Mouse (Mus musculus): ENCODE results near the gene Dnase1l3. TPM values are rescaled to one million over a fixed set of nuclear protein-coding genes. Genes with fewer than 3 reads are reported as not detected.
"Not testable (repeated sequence)": the region's sequence is repeated elsewhere in the genome, so short reads cannot be mapped to it uniquely, and the experiment has no call there.

Dnase1l3 gene
- total RNA-seq, 2 experiments from 2014 or later = not detected

DNA sequence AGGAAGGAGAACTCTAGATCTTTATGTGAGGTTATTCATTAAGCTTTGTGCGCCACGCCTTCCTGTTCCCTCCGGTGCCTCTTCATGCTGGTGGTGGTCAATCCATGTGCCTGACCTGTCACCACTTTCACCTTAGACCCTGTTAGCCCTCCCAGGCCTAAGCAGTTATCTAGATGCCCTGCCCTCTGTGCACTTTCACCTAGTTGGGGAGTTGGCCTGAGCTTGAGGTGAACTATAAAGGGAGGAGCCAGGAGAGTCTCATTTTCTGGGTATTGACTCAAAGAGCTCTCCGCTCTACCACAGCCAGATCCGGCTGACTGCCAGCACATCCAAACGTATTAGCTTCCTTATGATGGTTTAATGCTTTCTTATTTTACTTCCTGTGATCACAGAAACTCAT is 21.9 kb upstream of the Dnase1l3 start:
- DNase-seq = no peak
- intact Hi-C loops (cut with DNase I) = no loop called here

DNA sequence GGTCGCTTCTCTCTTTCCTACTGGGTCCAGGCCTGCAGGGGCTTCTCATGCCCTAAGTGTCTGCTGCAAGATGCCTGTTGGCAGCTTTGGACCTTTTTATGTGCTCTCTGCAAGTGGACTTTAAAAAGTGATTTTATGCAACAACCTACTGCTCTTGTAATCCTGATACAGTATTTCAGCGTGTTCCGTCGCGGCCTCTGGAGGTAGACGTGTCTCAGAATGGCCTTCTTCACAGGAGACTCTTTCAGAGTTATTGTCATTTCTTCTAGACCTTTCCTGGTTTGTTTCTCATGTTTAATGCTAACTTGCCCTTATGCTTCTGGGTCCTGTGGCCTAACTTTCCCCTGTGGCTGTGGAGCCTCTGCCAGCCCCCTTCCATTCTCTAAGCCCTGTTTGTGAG is 21.4 kb upstream of the Dnase1l3 start:
- DNase-seq = no peak
- intact Hi-C loops (cut with DNase I) = loop anchor here (2.0 kb wide), 1 partner anchor 21 kb away; no protein-coding TSS in a partner anchor

DNA sequence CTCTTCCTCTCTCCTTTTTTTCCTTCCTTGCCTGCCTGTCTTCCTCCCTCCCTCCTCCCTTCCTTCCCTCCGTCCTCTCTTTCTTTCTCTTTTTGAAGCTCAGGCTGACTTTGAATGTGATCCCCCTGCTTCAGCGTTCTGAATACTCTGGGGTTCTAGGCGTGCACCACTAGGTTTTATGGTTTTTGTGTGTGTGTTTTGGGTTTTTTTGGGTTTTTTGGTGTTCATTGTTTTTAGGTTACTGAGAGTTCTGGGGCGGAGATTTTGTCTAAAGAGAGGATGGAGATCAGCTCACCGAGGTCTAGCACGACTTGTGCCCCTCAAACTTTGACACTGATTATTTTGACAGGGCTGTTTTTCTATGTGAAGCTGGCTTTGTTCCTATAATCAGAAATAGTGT is 17.6 kb upstream of the Dnase1l3 start:
- intact Hi-C loops (cut with DNase I) = no loop called here
- no peak for DNase-seq

DNA sequence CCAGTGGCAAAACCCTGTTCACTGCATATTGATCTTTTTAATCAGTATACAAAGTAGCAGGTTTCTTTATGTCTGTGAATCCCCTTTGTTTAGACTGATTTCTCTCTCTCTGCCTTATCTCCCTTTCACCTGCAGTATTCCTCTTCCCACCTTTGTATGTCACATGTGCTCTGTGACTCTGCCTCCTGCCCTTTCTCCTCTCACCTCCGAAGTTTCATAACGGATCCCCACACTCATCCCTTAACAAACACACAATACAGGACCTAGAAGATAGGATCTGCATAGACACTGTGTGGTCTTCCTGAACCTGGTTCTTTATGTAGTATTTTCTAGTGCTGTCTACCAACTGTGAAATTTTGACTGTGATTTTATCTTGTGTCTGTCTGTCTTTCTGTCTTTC is 16.9 kb upstream of the Dnase1l3 start:
- DNase-seq = no peak
- intact Hi-C loops (cut with DNase I) = no loop called here

DNA sequence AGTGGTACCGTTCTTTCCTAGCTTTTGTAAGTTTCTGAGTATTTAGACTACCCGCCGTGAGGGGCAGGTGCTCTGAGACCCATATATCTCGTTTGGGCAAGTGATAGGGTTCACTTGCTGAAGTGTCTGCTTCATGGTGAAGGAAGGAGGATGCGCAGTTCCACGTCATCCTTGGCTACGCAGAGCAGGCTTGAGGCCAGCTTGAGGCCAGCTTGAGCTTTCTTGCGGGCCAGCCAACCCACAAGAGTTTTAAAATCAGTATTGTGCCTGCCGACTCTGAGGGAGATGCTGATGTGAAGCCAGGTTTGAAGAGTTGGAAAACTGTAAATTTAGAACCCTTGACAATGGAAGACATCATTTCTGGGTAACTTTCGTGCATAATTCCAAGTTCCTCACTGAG is 13.6 kb upstream of the Dnase1l3 start:
- no peak for DNase-seq
- intact Hi-C loops (cut with DNase I) = no loop called here

DNA sequence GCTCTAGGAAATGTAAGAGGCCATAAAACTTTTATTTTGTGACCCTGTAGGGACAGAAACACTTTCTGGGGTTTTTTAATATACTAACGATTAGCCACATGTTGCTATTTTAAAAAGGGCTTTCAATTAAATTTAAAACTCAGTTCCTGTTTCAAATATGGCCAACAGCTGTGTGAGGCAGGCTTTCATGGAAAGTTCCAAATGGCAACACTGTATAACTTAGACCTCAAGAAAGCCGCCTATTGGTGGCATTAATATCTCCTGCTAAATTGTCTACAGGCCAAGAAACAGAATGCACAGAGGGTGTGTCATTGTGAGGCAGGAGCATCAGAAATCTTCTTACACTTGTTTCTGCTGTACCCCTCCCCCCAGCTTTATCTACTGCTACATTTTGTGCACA is 13.1 kb upstream of the Dnase1l3 start:
- intact Hi-C loops (cut with DNase I) = no loop called here
- no peak for DNase-seq

DNA sequence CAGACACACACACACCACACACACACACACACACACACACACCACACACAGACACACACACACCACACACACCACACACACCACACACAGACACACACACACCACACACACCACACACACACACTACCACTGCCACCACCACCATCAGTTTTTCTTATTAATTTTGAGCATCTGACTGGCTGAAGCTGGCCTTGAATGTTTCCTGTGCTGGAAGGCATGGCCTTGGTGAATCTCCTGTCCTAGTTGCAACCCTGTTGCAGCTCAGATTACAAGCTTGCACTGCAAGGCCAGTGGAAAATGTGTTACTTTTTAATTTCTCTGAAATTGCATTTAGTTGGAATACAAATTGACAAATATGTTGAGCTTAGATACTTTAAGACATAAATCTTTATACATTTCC is 12.7 kb upstream of the Dnase1l3 start:
- DNase-seq = no peak
- intact Hi-C loops (cut with DNase I) = no loop called here

GRCm38 (mm10) chr14:8006061-8006460 is 11.7 kb upstream of the Dnase1l3 start:
- DNase-seq; intact Hi-C loops (cut with DNase I): not testable (repeated sequence)

GRCm38 (mm10) chr14:8003727-8004670 is 9.6 kb upstream of the Dnase1l3 start:
- DNase-seq = no peak
- intact Hi-C loops (cut with DNase I) = no loop called here

DNA sequence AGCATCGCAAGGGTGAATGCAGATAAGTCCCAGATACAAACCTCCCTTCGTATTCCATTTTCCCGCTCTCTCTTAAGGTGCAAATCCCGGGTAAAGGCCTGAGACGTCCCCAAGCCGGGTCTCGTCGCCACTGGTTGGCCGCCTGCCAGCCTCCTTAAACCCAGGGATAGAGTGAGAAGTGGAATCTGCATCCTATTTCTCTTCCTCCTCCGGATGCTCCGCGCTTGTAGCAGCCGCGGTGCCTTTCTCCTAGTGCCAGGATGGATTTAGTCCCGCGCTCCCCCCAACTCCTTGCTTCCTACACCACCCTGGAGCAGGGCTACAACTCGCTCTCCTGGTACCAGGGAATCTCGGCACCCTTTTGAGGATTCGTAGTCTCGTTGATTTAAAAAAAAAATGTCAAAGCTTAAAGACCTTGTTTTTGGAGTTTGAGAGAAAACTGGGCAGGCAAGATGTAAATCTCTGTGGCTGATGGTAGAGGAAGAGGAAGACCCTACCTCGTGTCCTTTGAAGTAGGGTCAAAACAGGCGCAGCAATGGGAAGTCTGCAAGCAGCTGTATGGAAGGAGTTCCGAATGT is 8.8 kb upstream of the Dnase1l3 start:
- intact Hi-C loops (cut with DNase I) = no loop called here
- DNase-seq = peak in 1 of 2 experiments; percentile 62

- DNase-seq = peak; percentile 86 to 91
- intact Hi-C loops (cut with DNase I) = no loop called here
These were observed 8.2 kb upstream of the Dnase1l3 start, which contains the start of gene Abhd6 for GRCm38 (mm10) chr14:8002432-8003092. Gene Abhd6 (plus strand): TSS chr14:8002902.

DNA sequence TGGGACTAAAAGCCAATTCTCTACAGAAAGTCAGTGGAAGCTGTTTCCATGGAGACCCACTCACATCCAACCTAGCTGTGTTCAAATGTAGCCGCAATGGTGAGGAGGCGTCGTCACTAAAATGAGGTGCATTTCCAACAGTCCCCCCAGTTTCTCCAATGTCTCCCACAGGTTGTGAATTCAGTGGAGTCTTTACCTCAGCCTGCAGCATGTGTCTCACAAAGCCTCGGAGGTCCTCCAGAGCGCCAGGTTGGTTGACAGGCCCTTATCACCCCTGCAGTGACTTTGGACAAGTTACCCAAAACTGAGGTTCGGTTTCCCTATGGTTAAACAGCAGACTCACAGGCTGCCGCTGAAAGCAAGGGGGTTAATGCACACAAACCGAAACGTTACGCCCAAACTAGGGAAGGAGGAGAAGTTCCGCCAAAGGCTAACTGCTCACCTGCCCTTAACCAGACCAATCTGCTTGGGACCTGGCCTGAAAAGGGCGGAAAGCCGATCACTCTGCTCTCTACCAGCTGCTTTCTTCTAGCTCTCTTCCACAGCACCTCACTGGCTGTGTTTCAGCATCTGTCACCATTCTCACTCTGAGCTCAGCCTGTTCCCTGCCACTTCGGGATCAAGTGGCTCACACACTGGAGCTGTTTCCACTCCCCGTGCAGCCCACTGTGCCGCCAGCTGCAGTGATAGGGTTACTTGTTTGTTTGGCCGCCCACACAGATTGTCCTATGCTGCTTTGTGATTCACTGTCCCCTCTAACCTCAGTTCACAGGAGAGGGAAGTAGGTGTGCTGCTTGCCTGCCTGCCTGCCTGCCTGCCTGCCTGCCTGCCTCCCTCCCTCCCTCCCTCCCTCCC is 6.7 kb upstream of the Dnase1l3 start:
- no peak for DNase-seq
- intact Hi-C loops (cut with DNase I) = loop anchor here (1.0 kb wide), 1 partner anchor 42 kb away; no protein-coding TSS in a partner anchor

- intact Hi-C loops (cut with DNase I) = no loop called here
- DNase-seq = no peak
These were observed 5.9 kb upstream of the Dnase1l3 start for GRCm38 (mm10) chr14:8000247-8000646.

- no peak for DNase-seq
- intact Hi-C loops (cut with DNase I) = no loop called here
These were observed 5.1 kb upstream of the Dnase1l3 start for GRCm38 (mm10) chr14:7999435-7999834.

DNA sequence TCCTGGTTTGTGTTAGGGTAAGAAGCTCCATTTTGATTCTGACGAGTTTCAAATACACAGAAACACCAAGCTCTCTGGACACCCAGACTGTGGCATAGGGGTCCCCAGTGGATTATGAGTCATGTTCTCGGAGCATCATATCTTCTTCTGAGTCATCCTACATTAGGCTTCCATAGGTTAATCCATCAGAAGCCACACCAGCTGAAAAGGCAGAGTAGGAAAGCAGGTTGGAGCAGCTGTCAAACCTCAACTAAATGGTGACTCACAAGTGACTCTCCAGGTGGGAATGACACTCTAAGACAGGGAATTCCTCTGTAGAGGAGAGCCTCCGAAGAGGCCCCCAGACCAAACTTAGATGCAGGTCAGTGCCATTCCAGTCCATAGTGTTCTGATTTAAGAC is 4.7 kb upstream of the Dnase1l3 start:
- DNase-seq = no peak
- intact Hi-C loops (cut with DNase I) = no loop called here

- intact Hi-C loops (cut with DNase I) = loop anchor here (2.0 kb wide), 1 partner anchor 48 kb away; no protein-coding TSS in a partner anchor
- peak; percentile 90 to 94 for DNase-seq
These were observed 2.9 kb upstream of the Dnase1l3 start for GRCm38 (mm10) chr14:7997255-7997696.

DNA sequence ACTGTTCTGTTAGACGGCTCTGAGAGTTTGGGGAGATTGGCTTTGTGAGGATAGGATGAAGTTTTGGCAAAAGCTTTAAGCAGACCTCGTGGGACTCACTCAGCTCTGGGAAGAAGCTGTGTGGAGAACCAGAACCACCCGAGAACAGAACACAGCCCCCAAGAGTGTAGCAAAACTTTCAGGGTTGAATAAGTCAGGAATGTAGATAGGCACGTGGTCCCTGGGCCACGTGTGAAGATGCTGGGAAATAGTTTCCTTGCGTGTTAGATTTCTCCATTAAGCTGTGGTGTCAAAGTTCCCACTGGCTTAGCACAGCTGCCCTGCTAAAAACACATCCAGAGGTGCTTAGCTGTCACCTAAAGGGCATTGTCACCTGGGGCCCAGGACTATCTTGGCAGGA is 2.2 kb downstream of the Dnase1l3 start:
- intact Hi-C loops (cut with DNase I) = no loop called here

GRCm38 (mm10) chr14:7991108-7991776 is 3.1 kb downstream of the Dnase1l3 start:
- intact Hi-C loops (cut with DNase I) = no loop called here
- DNase-seq = no peak

More for the DNA sequence above, 2.2 kb downstream of the Dnase1l3 start:
- DNase-seq = no peak

GRCm38 (mm10) chr14:7989961-7990360 is 4.4 kb downstream of the Dnase1l3 start:
- intact Hi-C loops (cut with DNase I) = no loop called here
- DNase-seq = no peak

DNA sequence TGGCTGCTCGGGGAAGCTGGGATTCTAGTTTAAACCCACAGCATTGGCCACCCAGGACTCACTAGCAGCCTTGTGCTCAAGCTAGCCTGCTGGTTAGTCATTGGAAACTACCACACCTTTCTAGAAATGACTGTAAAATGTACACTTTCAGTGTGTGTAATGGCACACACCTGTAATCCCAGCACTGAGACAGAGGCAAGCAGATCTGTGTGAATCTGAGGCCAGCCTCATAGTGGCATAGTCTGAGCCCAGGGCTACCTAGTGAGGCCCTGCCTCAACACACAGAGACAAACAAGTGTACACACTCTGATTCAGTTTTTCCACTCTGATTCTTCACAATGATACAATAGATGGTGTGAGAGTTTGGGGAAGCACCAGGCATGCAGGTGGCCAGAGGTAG is 5.0 kb downstream of the Dnase1l3 start:
- intact Hi-C loops (cut with DNase I) = no loop called here
- DNase-seq = no peak
